Mouse (Mus musculus): ENCODE results near the gene 4933402N03Rik. TPM values are rescaled to one million over a fixed set of nuclear protein-coding genes. Genes with fewer than 3 reads are reported as not detected.

The 4933402N03Rik gene
- polyA plus RNA-seq (2016; fragmentation: Nextera tagmentation; extraction: Ambion mirVana): not detected in 2 replicates

- ATAC-seq (ENCODE audit: low FRiP score): no peak
- Histone ChIP-seq H3K4me1 (no peaks in the 10 kb centered on the region), H3K4me3 (no peak within 1 kb of the TSS), H3K36me3 (no peaks in the 10 kb centered on the region), H3K27me3 (no peaks in the 10 kb centered on the region), H3K9ac (no peak within 1 kb of the TSS), H3K27ac (no peak within 1 kb of the TSS), H3K9me3 (replicated peaks) (no peaks in the 10 kb centered on the region), H3K4me2 (replicated peaks) (no peak within 1 kb of the TSS)
- 93% methylated on average over 2 of the region's 2 CpGs for WGBS
These were observed at the start of gene 4933402N03Rik for GRCm38 (mm10) chr7:131146214-131146613. 4933402N03Rik (minus strand) TSS chr7:131146314.

GRCm38 (mm10) chr7:131187996-131188395 lies 41.9 kb upstream of the 4933402N03Rik start:
- Histone ChIP-seq H3K27ac (no peak overlapping the region), H3K4me3 (no peak overlapping the region), H3K36me3 (no peaks in the 10 kb centered on the region), H3K9ac (no peak overlapping the region), H3K9me3 (replicated peaks) (no peaks in the 10 kb centered on the region), H3K27me3 (no peaks in the 10 kb centered on the region), H3K4me2 (replicated peaks) (no peak overlapping the region), H3K4me1 (no peaks in the 10 kb centered on the region)
- ATAC-seq (ENCODE audit: low FRiP score): no peak
- WGBS: 93% methylated on average over 14 of the region's 14 CpGs

- no peaks in the 10 kb centered on the region for H3K9me3 ChIP-seq (replicated peaks)
- WGBS: 86% methylated on average over 8 of the region's 8 CpGs
- no peak for ATAC-seq (ENCODE audit: low FRiP score)
These were observed 40.9 kb upstream of the 4933402N03Rik start for GRCm38 (mm10) chr7:131187047-131187446.

GRCm38 (mm10) chr7:131184339-131184738 lies 38.2 kb upstream of the 4933402N03Rik start:
- WGBS: 64% methylated on average over 8 of the region's 8 CpGs
- H3K36me3 ChIP-seq: no peaks in the 10 kb centered on the region
- no peaks in the 10 kb centered on the region for H3K4me1 ChIP-seq

More at GRCm38 (mm10) chr7:131187047-131187446, 40.9 kb upstream of the 4933402N03Rik start:
- no peaks in the 10 kb centered on the region for H3K4me1 ChIP-seq
- no peaks in the 10 kb centered on the region for H3K27me3 ChIP-seq
- no peak overlapping the region for H3K9ac ChIP-seq
- H3K36me3 ChIP-seq: no peaks in the 10 kb centered on the region
- H3K4me3 ChIP-seq: no peak overlapping the region
- H3K27ac ChIP-seq: no peak overlapping the region
- no peak overlapping the region for H3K4me2 ChIP-seq (replicated peaks)

DNA sequence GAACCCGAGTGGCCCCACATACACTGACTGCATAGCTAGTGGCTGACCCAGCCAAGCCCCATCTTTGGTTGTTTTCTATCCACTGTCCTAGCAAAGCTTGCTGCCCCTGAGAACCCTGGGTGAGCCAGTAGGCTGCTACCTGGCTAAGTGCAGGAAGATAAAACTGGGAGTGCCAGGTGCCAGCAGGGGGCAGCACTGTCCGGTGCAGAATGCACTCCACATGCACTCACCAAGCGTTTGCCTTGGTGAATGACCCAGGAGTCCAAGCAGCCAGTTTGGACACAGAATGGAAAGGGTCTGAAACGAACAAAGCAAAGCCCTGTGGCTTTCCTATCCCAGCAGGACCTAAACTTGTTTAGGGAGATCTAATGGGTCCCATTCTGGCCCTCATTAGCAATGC lies 36.6 kb upstream of the 4933402N03Rik start:
- H3K4me2 ChIP-seq (replicated peaks): no peak overlapping the region
- no peaks in the 10 kb centered on the region for H3K9me3 ChIP-seq (replicated peaks)
- H3K4me1 ChIP-seq: no peaks in the 10 kb centered on the region
- no peak for ATAC-seq (ENCODE audit: low FRiP score)
- WGBS: 50% methylated on average over 4 of the region's 4 CpGs
- H3K4me3 ChIP-seq: no peak overlapping the region
- no peaks in the 10 kb centered on the region for H3K36me3 ChIP-seq
- no peak overlapping the region for H3K9ac ChIP-seq
- H3K27ac ChIP-seq: no peak overlapping the region
- no peaks in the 10 kb centered on the region for H3K27me3 ChIP-seq

More at GRCm38 (mm10) chr7:131184339-131184738, 38.2 kb upstream of the 4933402N03Rik start:
- H3K4me2 ChIP-seq (replicated peaks): no peak overlapping the region
- H3K27ac ChIP-seq: no peak overlapping the region
- no peaks in the 10 kb centered on the region for H3K9me3 ChIP-seq (replicated peaks)
- ATAC-seq (ENCODE audit: low FRiP score): no peak
- H3K9ac ChIP-seq: no peak overlapping the region
- no peak overlapping the region for H3K4me3 ChIP-seq
- no peaks in the 10 kb centered on the region for H3K27me3 ChIP-seq

DNA sequence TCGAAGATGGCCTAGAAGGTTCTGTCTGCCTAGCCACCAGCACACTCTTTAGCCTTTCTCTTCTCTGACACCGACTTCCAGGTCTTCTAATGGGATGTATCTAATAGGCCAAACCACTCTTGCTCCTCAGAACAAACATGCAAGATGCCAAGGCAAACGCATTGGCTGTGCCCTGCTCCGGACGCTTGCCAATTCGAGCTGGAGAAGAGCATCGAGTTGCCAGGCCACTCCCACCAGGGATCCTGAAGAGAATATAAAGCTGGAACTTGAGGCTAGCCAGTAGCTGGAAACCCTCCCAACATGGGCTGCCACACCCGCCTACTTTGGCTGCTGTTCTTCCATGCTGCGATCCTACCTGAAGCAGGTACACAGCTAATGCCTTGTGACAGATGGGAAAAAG lies 28.0 kb upstream of the 4933402N03Rik start, which contains the start of gene 5430419D17Rik:
Gene 5430419D17Rik, plus strand, starts transcription at position 282 of the 400 bp plus-strand sequence.
- Histone ChIP-seq H3K4me2 (replicated peaks) (no peak within 1 kb of the TSS), H3K36me3 (no peaks in the 10 kb centered on the region), H3K27me3 (no peaks in the 10 kb centered on the region), H3K27ac (no peak within 1 kb of the TSS), H3K9me3 (replicated peaks) (no peaks in the 10 kb centered on the region), H3K4me3 (no peak within 1 kb of the TSS), H3K9ac (no peak within 1 kb of the TSS), H3K4me1 (no peaks in the 10 kb centered on the region)
- 90% methylated on average over 9 of the region's 9 CpGs for WGBS
- ATAC-seq (ENCODE audit: low FRiP score): no peak

- Histone ChIP-seq H3K9ac (no peak overlapping the region), H3K4me3 (no peak overlapping the region), H3K36me3 (no peaks in the 10 kb centered on the region), H3K4me1 (no peaks in the 10 kb centered on the region), H3K27ac (no peak overlapping the region), H3K27me3 (no peaks in the 10 kb centered on the region), H3K9me3 (replicated peaks) (no peaks in the 10 kb centered on the region), H3K4me2 (replicated peaks) (no peak overlapping the region)
- 76% methylated on average over 2 of the region's 2 CpGs for WGBS
- no peak for ATAC-seq (ENCODE audit: low FRiP score)
These were observed 23.0 kb upstream of the 4933402N03Rik start for GRCm38 (mm10) chr7:131169099-131169498.

GRCm38 (mm10) chr7:131167771-131168170 lies 21.7 kb upstream of the 4933402N03Rik start:
- Histone ChIP-seq H3K27me3 (no peaks in the 10 kb centered on the region), H3K27ac (no peak overlapping the region), H3K4me3 (no peak overlapping the region), H3K4me2 (replicated peaks) (no peak overlapping the region), H3K36me3 (no peaks in the 10 kb centered on the region), H3K4me1 (no peaks in the 10 kb centered on the region), H3K9me3 (replicated peaks) (no peaks in the 10 kb centered on the region), H3K9ac (no peak overlapping the region)
- WGBS: 80% methylated on average over 3 of the region's 3 CpGs
- no peak for ATAC-seq (ENCODE audit: low FRiP score)

DNA sequence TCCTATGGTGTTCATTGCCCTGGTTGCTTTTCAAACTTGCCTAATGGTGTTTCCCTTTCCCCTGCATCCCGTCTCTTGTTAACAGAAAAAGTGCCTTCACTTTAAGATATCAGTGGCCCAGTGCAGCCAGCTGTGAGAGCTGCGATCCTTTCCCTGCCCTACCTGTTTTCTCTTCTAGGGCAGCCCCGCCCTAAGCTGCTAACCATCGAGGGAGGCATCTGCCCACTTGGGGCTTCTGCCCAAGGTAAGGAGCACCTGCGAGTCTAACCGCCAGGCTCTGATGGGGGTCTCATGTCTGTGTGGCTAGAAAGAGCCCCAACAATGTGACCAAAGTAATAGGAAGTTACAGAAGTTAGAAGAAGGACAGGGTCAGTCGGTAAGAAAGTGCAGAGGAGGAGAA lies 16.1 kb upstream of the 4933402N03Rik start:
- no peak for ATAC-seq (ENCODE audit: low FRiP score)
- WGBS: 73% methylated on average over 7 of the region's 7 CpGs
- Histone ChIP-seq H3K4me1 (no peaks in the 10 kb centered on the region), H3K36me3 (no peaks in the 10 kb centered on the region), H3K9me3 (replicated peaks) (no peaks in the 10 kb centered on the region), H3K27ac (no peak overlapping the region), H3K9ac (no peak overlapping the region), H3K4me3 (no peak overlapping the region), H3K4me2 (replicated peaks) (no peak overlapping the region), H3K27me3 (no peaks in the 10 kb centered on the region)

GRCm38 (mm10) chr7:131153044-131153443 lies 6.9 kb upstream of the 4933402N03Rik start:
- no peak overlapping the region for H3K9ac ChIP-seq
- no peaks in the 10 kb centered on the region for H3K36me3 ChIP-seq
- WGBS: 83% methylated on average over 5 of the region's 5 CpGs
- H3K27ac ChIP-seq: no peak overlapping the region
- H3K9me3 ChIP-seq (replicated peaks): no peaks in the 10 kb centered on the region
- ATAC-seq (ENCODE audit: low FRiP score): no peak
- no peak overlapping the region for H3K4me3 ChIP-seq
- H3K4me2 ChIP-seq (replicated peaks): no peak overlapping the region
- no peaks in the 10 kb centered on the region for H3K4me1 ChIP-seq
- H3K27me3 ChIP-seq: no peaks in the 10 kb centered on the region

- Histone ChIP-seq H3K4me1 (no peaks in the 10 kb centered on the region), H3K27ac (no peak overlapping the region), H3K9ac (no peak overlapping the region), H3K36me3 (no peaks in the 10 kb centered on the region), H3K27me3 (no peaks in the 10 kb centered on the region), H3K9me3 (replicated peaks) (no peaks in the 10 kb centered on the region), H3K4me3 (no peak overlapping the region), H3K4me2 (replicated peaks) (no peak overlapping the region)
- no peak for ATAC-seq (ENCODE audit: low FRiP score)
- 84% methylated on average over 3 of the region's 3 CpGs for WGBS
These were observed 4.1 kb upstream of the 4933402N03Rik start for GRCm38 (mm10) chr7:131150179-131150578.

GRCm38 (mm10) chr7:131133181-131133580 lies 12.9 kb downstream of the 4933402N03Rik start:
- H3K4me2 ChIP-seq (replicated peaks): no peak overlapping the region
- no peak overlapping the region for H3K27ac ChIP-seq
- WGBS: 73% methylated on average over 3 of the region's 3 CpGs
- no peaks in the 10 kb centered on the region for H3K9me3 ChIP-seq (replicated peaks)
- no peak overlapping the region for H3K9ac ChIP-seq
- no peaks in the 10 kb centered on the region for H3K27me3 ChIP-seq
- no peaks in the 10 kb centered on the region for H3K36me3 ChIP-seq
- no peak overlapping the region for H3K4me3 ChIP-seq
- H3K4me1 ChIP-seq: no peaks in the 10 kb centered on the region
- ATAC-seq (ENCODE audit: low FRiP score): no peak

DNA sequence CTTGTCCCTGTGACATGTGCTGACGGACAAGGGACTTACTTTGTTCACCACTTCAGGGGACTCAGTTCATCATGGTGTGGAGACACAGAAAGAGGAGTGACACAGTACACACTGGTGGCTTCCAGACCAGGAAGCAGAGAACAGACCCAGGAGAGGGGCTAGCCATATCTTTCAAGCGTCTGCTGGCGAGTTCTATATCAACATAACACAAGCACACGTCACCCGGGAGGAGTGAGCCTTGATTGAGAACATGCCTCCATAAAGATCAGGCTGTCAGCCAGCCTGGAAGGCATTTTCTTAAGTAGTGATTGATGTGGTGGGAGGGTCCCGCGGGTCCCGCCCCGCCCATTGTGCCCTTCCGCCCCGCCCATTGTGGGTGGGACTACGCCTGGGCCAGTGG lies 16.1 kb downstream of the 4933402N03Rik start:
- ATAC-seq (ENCODE audit: low FRiP score): no peak
- H3K4me2 ChIP-seq (replicated peaks): no peak overlapping the region
- H3K4me3 ChIP-seq: no peak overlapping the region
- H3K4me1 ChIP-seq: no peaks in the 10 kb centered on the region
- H3K9ac ChIP-seq: no peak overlapping the region
- WGBS: 53% methylated on average over 12 of the region's 12 CpGs
- no peaks in the 10 kb centered on the region for H3K27me3 ChIP-seq
- no peaks in the 10 kb centered on the region for H3K36me3 ChIP-seq
- H3K27ac ChIP-seq: no peak overlapping the region
- H3K9me3 ChIP-seq (replicated peaks): no peaks in the 10 kb centered on the region
